Mouse (Mus musculus): ENCODE results near the gene Sphk1. TPM values are rescaled to one million over a fixed set of nuclear protein-coding genes. Genes with fewer than 3 reads are reported as not detected.

The Sphk1 gene
- polyA plus RNA-seq, 1 experiment from 2014 or later, result 5.0 TPM

- 68% methylated on average over 6 of the region's 6 CpGs for WGBS
- Histone ChIP-seq H3K4me1 (ENCODE audit: control insufficient read depth, insufficient read depth, low read length) (no peaks in the 10 kb centered on the region), H3K9ac (replicated peaks; ENCODE audit: low read length) (no peak overlapping the region)
Observed at GRCm38 (mm10) chr11:116556308-116556707, 25.6 kb downstream of the Sphk1 start.

GRCm38 (mm10) chr11:116565283-116566041, 34.7 kb downstream of the Sphk1 start:
- whole genome bisulfite sequencing, result 65% methylated on average over 7 of the region's 7 CpGs
- Histone ChIP-seq H3K27ac (replicated peaks; ENCODE audit: low read depth, low read length) (no peak overlapping the region), H3K9me3 (replicated peaks; ENCODE audit: control insufficient read depth, low read length) (no peaks in the 10 kb centered on the region), H3K27me3 (ENCODE audit: control insufficient read depth, insufficient read depth, low read length) (no peaks in the 10 kb centered on the region), H3K36me3 (replicated peaks; ENCODE audit: control insufficient read depth, insufficient read depth, low read depth, low read length) (no peaks in the 10 kb centered on the region), H3K4me2 (ENCODE audit: low read depth, low read length) (no peak overlapping the region), H3K9ac (replicated peaks; ENCODE audit: low read length) (no peak overlapping the region), H3K4me3 (ENCODE audit: low read depth, low read length) (no peak overlapping the region), H3K4me1 (ENCODE audit: control insufficient read depth, insufficient read depth, low read length) (no peaks in the 10 kb centered on the region)
- ATAC-seq (replicated peaks; ENCODE audit: insufficient number of reproducible peaks, low FRiP score, low TSS enrichment, low read depth) (no peak), DNase-seq (ENCODE audit: low spot score) (no peak)

More at GRCm38 (mm10) chr11:116556308-116556707, 25.6 kb downstream of the Sphk1 start:
- ATAC-seq (replicated peaks; ENCODE audit: insufficient number of reproducible peaks, low FRiP score, low TSS enrichment, low read depth) (no peak), DNase-seq (ENCODE audit: low spot score) (no peak)
- Histone ChIP-seq H3K27me3 (ENCODE audit: control insufficient read depth, insufficient read depth, low read length) (no peaks in the 10 kb centered on the region), H3K4me3 (ENCODE audit: low read depth, low read length) (no peak overlapping the region), H3K27ac (replicated peaks; ENCODE audit: low read depth, low read length) (no peak overlapping the region), H3K36me3 (replicated peaks; ENCODE audit: control insufficient read depth, insufficient read depth, low read depth, low read length) (no peaks in the 10 kb centered on the region), H3K9me3 (replicated peaks; ENCODE audit: control insufficient read depth, low read length) (no peaks in the 10 kb centered on the region), H3K4me2 (ENCODE audit: low read depth, low read length) (no peak overlapping the region)

- no peak for ATAC-seq (replicated peaks; ENCODE audit: insufficient number of reproducible peaks, low FRiP score, low TSS enrichment, low read depth)
Observed at GRCm38 (mm10) chr11:116567531-116567930, 36.8 kb downstream of the Sphk1 start.

GRCm38 (mm10) chr11:116570821-116571220, 40.1 kb downstream of the Sphk1 start:
- WGBS, result 88% methylated on average over 7 of the region's 7 CpGs
- H3K27me3 ChIP-seq (ENCODE audit: control insufficient read depth, insufficient read depth, low read length), result no peaks in the 10 kb centered on the region
- no peak for DNase-seq (ENCODE audit: low spot score)
- H3K27ac ChIP-seq (replicated peaks; ENCODE audit: low read depth, low read length), result no peak overlapping the region
- no peak overlapping the region for H3K4me2 ChIP-seq (ENCODE audit: low read depth, low read length)
- no peak for ATAC-seq (replicated peaks; ENCODE audit: insufficient number of reproducible peaks, low FRiP score, low TSS enrichment, low read depth)
- no peaks in the 10 kb centered on the region for H3K4me1 ChIP-seq (ENCODE audit: control insufficient read depth, insufficient read depth, low read length)
- H3K9me3 ChIP-seq (replicated peaks; ENCODE audit: control insufficient read depth, low read length), result no peaks in the 10 kb centered on the region
- no peaks in the 10 kb centered on the region for H3K36me3 ChIP-seq (replicated peaks; ENCODE audit: control insufficient read depth, insufficient read depth, low read depth, low read length)
- no peak overlapping the region for H3K9ac ChIP-seq (replicated peaks; ENCODE audit: low read length)
- H3K4me3 ChIP-seq (ENCODE audit: low read depth, low read length), result no peak overlapping the region

More at GRCm38 (mm10) chr11:116567531-116567930, 36.8 kb downstream of the Sphk1 start:
- 83% methylated on average over 8 of the region's 8 CpGs for WGBS
- Histone ChIP-seq H3K4me1 (ENCODE audit: control insufficient read depth, insufficient read depth, low read length) (no peaks in the 10 kb centered on the region), H3K4me3 (ENCODE audit: low read depth, low read length) (no peak overlapping the region), H3K9me3 (replicated peaks; ENCODE audit: control insufficient read depth, low read length) (no peaks in the 10 kb centered on the region), H3K27ac (replicated peaks; ENCODE audit: low read depth, low read length) (no peak overlapping the region), H3K9ac (replicated peaks; ENCODE audit: low read length) (no peak overlapping the region), H3K27me3 (ENCODE audit: control insufficient read depth, insufficient read depth, low read length) (no peaks in the 10 kb centered on the region), H3K36me3 (replicated peaks; ENCODE audit: control insufficient read depth, insufficient read depth, low read depth, low read length) (no peaks in the 10 kb centered on the region), H3K4me2 (ENCODE audit: low read depth, low read length) (no peak overlapping the region)
- DNase-seq (ENCODE audit: low spot score), result no peak

- DNase-seq (ENCODE audit: low spot score) (no peak), ATAC-seq (replicated peaks; ENCODE audit: insufficient number of reproducible peaks, low FRiP score, low TSS enrichment, low read depth) (no peak)
- Histone ChIP-seq H3K9me3 (replicated peaks; ENCODE audit: control insufficient read depth, low read length) (no peaks in the 10 kb centered on the region), H3K36me3 (replicated peaks; ENCODE audit: control insufficient read depth, insufficient read depth, low read depth, low read length) (no peaks in the 10 kb centered on the region), H3K4me1 (ENCODE audit: control insufficient read depth, insufficient read depth, low read length) (no peaks in the 10 kb centered on the region), H3K27me3 (ENCODE audit: control insufficient read depth, insufficient read depth, low read length) (no peaks in the 10 kb centered on the region), H3K9ac (replicated peaks; ENCODE audit: low read length) (no peak overlapping the region), H3K27ac (replicated peaks; ENCODE audit: low read depth, low read length) (no peak overlapping the region), H3K4me2 (ENCODE audit: low read depth, low read length) (no peak overlapping the region), H3K4me3 (ENCODE audit: low read depth, low read length) (no peak overlapping the region)
- 82% methylated on average over 19 of the region's 19 CpGs for WGBS
Observed at GRCm38 (mm10) chr11:116571767-116572679, 41.3 kb downstream of the Sphk1 start.

GRCm38 (mm10) chr11:116572756-116573543, 42.2 kb downstream of the Sphk1 start:
- no peaks in the 10 kb centered on the region for H3K4me1 ChIP-seq (ENCODE audit: control insufficient read depth, insufficient read depth, low read length)
- no peak overlapping the region for H3K4me3 ChIP-seq (ENCODE audit: low read depth, low read length)
- DNase-seq (ENCODE audit: low spot score) (no peak), ATAC-seq (replicated peaks; ENCODE audit: insufficient number of reproducible peaks, low FRiP score, low TSS enrichment, low read depth) (no peak)
- WGBS, result 43% methylated on average over 12 of the region's 12 CpGs
- H3K9me3 ChIP-seq (replicated peaks; ENCODE audit: control insufficient read depth, low read length), result no peaks in the 10 kb centered on the region
- no peaks in the 10 kb centered on the region for H3K27me3 ChIP-seq (ENCODE audit: control insufficient read depth, insufficient read depth, low read length)
- H3K36me3 ChIP-seq (replicated peaks; ENCODE audit: control insufficient read depth, insufficient read depth, low read depth, low read length), result no peaks in the 10 kb centered on the region
- H3K4me2 ChIP-seq (ENCODE audit: low read depth, low read length), result no peak overlapping the region
- H3K27ac ChIP-seq (replicated peaks; ENCODE audit: low read depth, low read length), result no peak overlapping the region
- no peak overlapping the region; the same call in 1 of the 2 replicates for H3K9ac ChIP-seq (replicated peaks; ENCODE audit: low read length)

GRCm38 (mm10) chr11:116574486-116574885, 43.8 kb downstream of the Sphk1 start:
- no peaks in the 10 kb centered on the region for H3K9me3 ChIP-seq (replicated peaks; ENCODE audit: control insufficient read depth, low read length)
- no peaks in the 10 kb centered on the region for H3K36me3 ChIP-seq (replicated peaks; ENCODE audit: control insufficient read depth, insufficient read depth, low read depth, low read length)
- H3K27ac ChIP-seq (replicated peaks; ENCODE audit: low read depth, low read length), result no peak overlapping the region
- H3K4me1 ChIP-seq (ENCODE audit: control insufficient read depth, insufficient read depth, low read length), result no peaks in the 10 kb centered on the region
- H3K27me3 ChIP-seq (ENCODE audit: control insufficient read depth, insufficient read depth, low read length), result no peaks in the 10 kb centered on the region
- H3K9ac ChIP-seq (replicated peaks; ENCODE audit: low read length), result no peak overlapping the region
- no peak overlapping the region for H3K4me3 ChIP-seq (ENCODE audit: low read depth, low read length)
- DNase-seq (ENCODE audit: low spot score) (no peak), ATAC-seq (replicated peaks; ENCODE audit: insufficient number of reproducible peaks, low FRiP score, low TSS enrichment, low read depth) (no peak)
- WGBS, result 61% methylated on average over 6 of the region's 6 CpGs
- H3K4me2 ChIP-seq (ENCODE audit: low read depth, low read length), result no peak overlapping the region
